Mouse (Mus musculus) adipocyte (in vitro differentiated cells): ENCODE data around the gene Chn1.

Experiments used
- DNase-seq: peaks from one replicate; pipeline ENCODE4 v3.0.0-alpha.2; 2016; ENCODE audit warnings: low spot score

Chn1 gene

DNA sequence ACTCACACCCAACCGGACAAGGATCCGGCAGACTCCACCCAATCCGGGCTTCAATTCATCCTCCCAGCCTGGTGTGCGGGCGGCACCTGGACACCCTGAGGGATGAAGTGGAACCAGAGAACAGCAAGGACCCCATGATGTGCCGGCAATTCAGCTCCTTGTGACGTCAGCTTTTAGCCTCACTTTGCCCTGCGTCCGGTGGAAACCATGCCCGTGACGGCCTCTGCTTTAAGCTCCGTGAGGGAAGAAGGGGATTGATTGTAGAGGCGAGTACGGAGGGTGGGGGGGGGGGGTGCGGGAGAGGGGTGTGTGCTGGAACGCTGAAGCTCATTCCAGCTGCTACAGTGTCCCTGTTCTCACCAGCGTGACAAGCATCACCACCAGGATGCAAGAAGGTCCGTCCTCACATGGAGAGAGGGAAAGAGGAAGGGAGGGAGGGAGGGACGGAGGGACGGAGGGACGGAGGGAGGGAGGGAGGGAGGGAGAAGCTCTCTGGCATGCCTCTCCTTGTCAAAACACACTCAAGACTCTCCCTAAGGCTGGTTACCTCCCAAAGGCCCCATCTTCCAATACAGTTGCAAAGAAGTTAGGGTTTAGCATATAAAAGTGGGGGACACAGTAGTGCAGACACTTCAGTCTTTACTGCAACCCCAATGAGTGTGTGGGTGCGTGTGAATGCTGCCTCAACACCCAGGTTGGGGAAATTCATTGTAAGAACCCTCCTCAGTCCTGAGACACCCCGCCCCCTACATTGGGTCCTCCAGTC lies 214.1 kb downstream of the Chn1 start:
- DNase-seq: no peak
